Mouse (Mus musculus): Measurements from ENCODE around the gene Ropn1l. TPM values are rescaled to one million over a fixed set of nuclear protein-coding genes. Genes with fewer than 3 reads are reported as not detected.

The Ropn1l gene
- polyA plus RNA-seq, 1 experiment from 2014 or later: 2.4 TPM

DNA sequence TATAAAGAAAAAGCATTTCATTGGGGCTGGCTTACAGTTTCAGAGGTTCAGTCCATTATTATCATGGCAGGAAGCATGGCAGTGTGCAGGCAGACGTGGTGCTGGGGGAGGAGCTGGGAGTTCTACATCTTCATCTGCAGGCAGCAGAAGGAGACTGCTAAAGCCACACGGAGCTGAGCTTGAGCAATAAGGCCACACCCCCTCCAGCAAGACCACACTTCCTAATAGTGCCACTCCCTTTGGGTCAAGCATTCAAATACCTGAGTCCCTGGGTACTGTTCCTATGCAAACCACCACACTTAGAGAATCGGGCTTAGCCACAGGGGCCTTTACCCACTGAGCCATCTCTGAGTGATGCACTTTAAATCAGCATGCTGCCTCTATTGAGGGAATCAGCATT is 52.6 kb downstream of the Ropn1l start:
- H3K4me3 ChIP-seq: no peak overlapping the region
- H3K9ac ChIP-seq: no peak overlapping the region
- 21% methylated on average over 3 of the region's 3 CpGs for WGBS (ENCODE audit: insufficient replicate concordance)
- H3K27me3 ChIP-seq (replicated peaks): no peaks in the 10 kb centered on the region
- H3K36me3 ChIP-seq: no peaks in the 10 kb centered on the region
- H3K27ac ChIP-seq: no peak overlapping the region
- H3K4me2 ChIP-seq: no peak overlapping the region
- H3K4me1 ChIP-seq: no peaks in the 10 kb centered on the region
- no peaks in the 10 kb centered on the region for H3K9me3 ChIP-seq (replicated peaks)
- no peak for ATAC-seq

DNA sequence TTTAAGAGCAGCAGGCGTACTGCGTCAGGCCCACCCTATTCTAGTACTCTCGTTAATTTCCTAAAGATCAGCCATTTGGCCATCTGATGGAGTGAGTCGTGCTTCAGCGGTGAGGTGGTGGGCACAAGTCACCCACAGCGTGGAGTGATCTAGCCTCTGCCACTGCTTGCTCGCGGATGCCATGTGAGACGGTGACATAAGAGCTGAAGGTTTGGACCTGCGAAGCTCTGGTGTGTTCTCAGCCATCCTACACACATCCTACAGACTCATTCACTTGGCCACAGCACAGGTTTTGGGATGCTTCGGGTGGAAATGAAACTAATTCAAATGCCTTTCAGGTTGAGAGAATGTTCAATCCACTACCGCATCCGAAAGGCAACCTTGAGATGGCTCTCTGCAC is 54.8 kb downstream of the Ropn1l start:
- Histone ChIP-seq H3K4me3 (no peak overlapping the region), H3K4me1 (no peaks in the 10 kb centered on the region), H3K9me3 (replicated peaks) (no peaks in the 10 kb centered on the region), H3K9ac (no peak overlapping the region), H3K4me2 (no peak overlapping the region), H3K36me3 (no peaks in the 10 kb centered on the region), H3K27me3 (replicated peaks) (no peaks in the 10 kb centered on the region), H3K27ac (no peak overlapping the region)
- 80% methylated on average over 13 of the region's 13 CpGs for WGBS (ENCODE audit: insufficient replicate concordance)
- no peak for ATAC-seq

DNA sequence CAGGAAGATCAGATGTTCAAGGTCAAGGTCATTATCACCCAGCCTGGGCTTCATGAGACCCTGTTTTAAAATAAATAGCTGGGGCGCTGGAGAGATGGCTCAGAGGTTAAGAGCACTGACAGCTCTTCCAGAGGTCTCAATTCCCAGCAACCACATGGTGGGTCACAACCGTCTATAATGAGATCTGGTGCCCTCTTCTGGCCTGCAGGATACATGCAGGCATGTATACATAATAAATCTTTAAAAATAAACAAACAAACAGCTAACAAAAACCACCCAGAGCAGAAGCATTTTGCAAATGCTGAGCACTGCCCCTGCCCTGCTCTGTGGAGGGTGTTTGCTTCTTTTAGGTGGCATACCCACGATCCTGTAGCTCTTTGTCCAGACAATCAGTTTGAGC is 56.2 kb downstream of the Ropn1l start:
- Histone ChIP-seq H3K4me2 (no peak overlapping the region), H3K4me3 (no peak overlapping the region), H3K27ac (no peak overlapping the region), H3K36me3 (no peaks in the 10 kb centered on the region), H3K9ac (no peak overlapping the region), H3K9me3 (replicated peaks) (no peaks in the 10 kb centered on the region), H3K27me3 (replicated peaks) (no peaks in the 10 kb centered on the region), H3K4me1 (no peaks in the 10 kb centered on the region)
- no peak for ATAC-seq
- 55% methylated on average over 3 of the region's 3 CpGs for WGBS (ENCODE audit: insufficient replicate concordance)

DNA sequence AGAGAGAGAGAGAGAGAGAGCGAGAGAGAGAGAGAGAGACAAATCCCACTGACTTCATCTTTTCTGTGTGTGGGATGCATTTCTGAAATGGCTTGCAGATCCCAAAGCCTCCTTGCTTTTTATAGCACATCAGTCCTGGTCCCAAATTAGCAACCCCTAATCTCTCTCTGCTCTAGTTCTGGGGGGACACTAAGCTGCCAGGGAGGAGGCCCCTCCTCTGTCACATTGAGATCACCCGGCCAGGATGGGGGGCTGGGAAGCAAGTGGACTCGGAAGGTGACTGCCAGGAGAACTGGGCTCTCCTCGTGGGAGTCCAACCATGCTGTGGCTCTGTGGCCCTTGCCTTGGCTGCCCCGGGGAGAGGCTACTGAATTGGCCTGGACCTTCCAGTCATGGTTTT is 56.8 kb downstream of the Ropn1l start:
- Histone ChIP-seq H3K27me3 (replicated peaks) (no peaks in the 10 kb centered on the region), H3K36me3 (no peaks in the 10 kb centered on the region), H3K4me2 (no peak overlapping the region), H3K4me1 (no peaks in the 10 kb centered on the region), H3K9ac (no peak overlapping the region), H3K27ac (no peak overlapping the region), H3K9me3 (replicated peaks) (no peaks in the 10 kb centered on the region), H3K4me3 (no peak overlapping the region)
- 57% methylated on average over 5 of the region's 5 CpGs for WGBS (ENCODE audit: insufficient replicate concordance)
- no peak for ATAC-seq

DNA sequence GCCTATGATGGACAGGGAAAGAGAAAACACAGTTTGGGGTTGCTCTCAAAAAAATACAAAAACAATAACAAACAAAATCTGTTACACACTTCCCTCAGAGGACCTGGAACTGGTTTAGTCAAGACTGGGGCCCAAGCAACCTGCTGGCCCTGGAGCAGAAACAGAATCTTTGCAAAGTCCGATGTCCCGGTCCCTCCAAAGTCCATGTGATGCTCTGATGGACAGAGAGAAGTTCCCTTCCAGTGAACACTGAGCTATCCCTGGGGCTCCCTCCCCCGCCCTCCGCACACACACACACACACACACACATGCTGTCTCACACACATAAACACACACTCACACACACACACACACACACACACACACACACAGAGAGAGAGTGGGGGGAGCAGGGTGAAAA is 57.6 kb downstream of the Ropn1l start:
- no peak overlapping the region for H3K4me3 ChIP-seq
- H3K27ac ChIP-seq: no peak overlapping the region
- 82% methylated on average over 4 of the region's 4 CpGs for WGBS (ENCODE audit: insufficient replicate concordance)
- ATAC-seq: no peak
- no peak overlapping the region for H3K9ac ChIP-seq
- H3K4me2 ChIP-seq: no peak overlapping the region
- no peaks in the 10 kb centered on the region for H3K9me3 ChIP-seq (replicated peaks)
- H3K36me3 ChIP-seq: no peaks in the 10 kb centered on the region
- no peaks in the 10 kb centered on the region for H3K27me3 ChIP-seq (replicated peaks)
- H3K4me1 ChIP-seq: no peaks in the 10 kb centered on the region

DNA sequence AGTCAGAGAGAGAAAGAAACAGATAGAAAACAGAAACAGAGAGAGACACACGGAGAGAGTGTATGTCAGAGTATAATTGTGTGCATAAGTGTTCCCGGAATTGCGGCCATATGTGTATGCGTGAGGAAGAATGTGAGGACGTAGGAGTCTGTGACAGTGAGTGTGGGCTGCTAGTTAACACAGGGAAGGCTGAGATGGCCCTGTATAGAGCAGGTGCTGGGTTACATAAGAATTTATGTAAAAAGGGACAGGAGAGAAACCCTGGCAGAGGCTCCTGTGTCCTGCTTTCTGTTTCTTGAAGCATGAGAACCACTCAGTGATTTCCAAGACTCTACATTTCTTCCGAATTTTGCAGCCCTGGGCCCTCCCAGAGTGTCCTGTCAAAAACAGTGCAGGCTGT is 60.1 kb downstream of the Ropn1l start:
- 80% methylated on average over 6 of the region's 6 CpGs for WGBS (ENCODE audit: insufficient replicate concordance)
- Histone ChIP-seq H3K9me3 (replicated peaks) (no peaks in the 10 kb centered on the region), H3K4me1 (no peaks in the 10 kb centered on the region), H3K27me3 (replicated peaks) (no peaks in the 10 kb centered on the region), H3K36me3 (no peaks in the 10 kb centered on the region), H3K4me2 (no peak overlapping the region), H3K9ac (no peak overlapping the region), H3K4me3 (no peak overlapping the region), H3K27ac (no peak overlapping the region)
- no peak for ATAC-seq

DNA sequence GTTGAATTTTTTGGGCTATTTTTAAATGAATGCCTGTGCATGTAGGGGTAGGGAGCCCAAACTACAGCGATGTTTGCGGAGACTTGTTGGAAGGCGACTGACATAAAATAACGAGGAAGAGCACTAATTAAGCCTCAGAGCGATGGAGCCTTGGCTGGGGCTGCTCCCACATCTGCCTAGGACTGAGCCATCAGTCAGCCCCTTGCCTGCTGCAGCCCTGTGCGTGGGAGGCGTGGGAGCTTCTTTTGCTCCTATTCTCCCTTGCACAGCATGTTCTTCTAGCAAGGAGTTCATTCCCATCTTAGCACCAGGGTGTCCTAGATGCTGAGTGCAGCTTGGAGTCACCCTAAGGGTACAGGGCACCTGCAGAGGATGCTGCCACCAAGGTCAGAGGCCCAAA is 60.8 kb downstream of the Ropn1l start:
- Histone ChIP-seq H3K27me3 (replicated peaks) (no peaks in the 10 kb centered on the region), H3K9ac (no peak overlapping the region), H3K27ac (no peak overlapping the region), H3K4me2 (no peak overlapping the region), H3K4me3 (no peak overlapping the region), H3K36me3 (no peaks in the 10 kb centered on the region), H3K4me1 (no peaks in the 10 kb centered on the region), H3K9me3 (replicated peaks) (no peaks in the 10 kb centered on the region)
- 60% methylated on average over 7 of the region's 7 CpGs for whole genome bisulfite sequencing (ENCODE audit: insufficient replicate concordance)
- ATAC-seq: no peak

DNA sequence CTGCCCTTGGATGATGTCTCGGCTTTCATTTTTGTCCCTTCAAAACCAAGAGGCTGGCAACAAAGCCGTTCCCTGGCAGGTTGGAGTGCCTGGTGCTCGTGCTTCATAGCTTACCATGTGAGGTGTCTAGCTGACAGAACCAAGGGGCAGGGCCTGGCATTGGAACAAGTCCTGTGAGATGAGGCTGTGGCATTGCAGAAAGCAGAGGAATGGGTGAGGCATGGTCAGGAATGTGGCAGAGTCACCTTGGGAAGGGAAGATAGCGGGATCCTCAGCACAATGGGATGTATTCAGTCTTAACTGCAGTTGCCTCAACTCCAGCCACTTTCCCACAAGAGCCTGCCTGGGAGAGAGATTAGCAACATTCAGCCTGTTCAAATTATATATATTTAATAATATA is 61.4 kb downstream of the Ropn1l start:
- H3K9ac ChIP-seq: no peak overlapping the region
- no peaks in the 10 kb centered on the region for H3K9me3 ChIP-seq (replicated peaks)
- H3K4me1 ChIP-seq: no peaks in the 10 kb centered on the region
- no peak overlapping the region for H3K27ac ChIP-seq
- H3K4me2 ChIP-seq: no peak overlapping the region
- no peak for ATAC-seq
- no peak overlapping the region for H3K4me3 ChIP-seq
- WGBS (ENCODE audit: insufficient replicate concordance): 64% methylated on average over 4 of the region's 4 CpGs
- no peaks in the 10 kb centered on the region for H3K36me3 ChIP-seq
- H3K27me3 ChIP-seq (replicated peaks): no peaks in the 10 kb centered on the region

Other genes starting within 250 kb of the Ropn1l start
- gene Dap, start 229.4 kb downstream of the Ropn1l start, polyA plus RNA-seq (2016; fragmentation: Nextera tagmentation; extraction: Ambion mirVana): 43.3 and 44.3 TPM in 2 replicates
- 0.50 and 0.60 TPM in 2 replicates for gene Ankrd33b, start 86.0 kb downstream of the Ropn1l start, polyA plus RNA-seq (2016; fragmentation: Nextera tagmentation; extraction: Ambion mirVana)
- gene March6, start 77.3 kb upstream of the Ropn1l start, polyA plus RNA-seq (2016; fragmentation: Nextera tagmentation; extraction: Ambion mirVana): 22.0 and 22.2 TPM in 2 replicates
- gene Cmbl, start 111.7 kb upstream of the Ropn1l start, polyA plus RNA-seq (2016; fragmentation: Nextera tagmentation; extraction: Ambion mirVana): 2.5 and 3.6 TPM in 2 replicates
- 472 and 504 TPM in 2 replicates for gene Cct5, start 148.1 kb upstream of the Ropn1l start, polyA plus RNA-seq (2016; fragmentation: Nextera tagmentation; extraction: Ambion mirVana)
- gene Fam173b, start 148.1 kb upstream of the Ropn1l start, polyA plus RNA-seq (2016; fragmentation: Nextera tagmentation; extraction: Ambion mirVana): 10.0 and 10.6 TPM in 2 replicates